Mouse (Mus musculus): ENCODE measurements around the gene Thada.

DNA sequence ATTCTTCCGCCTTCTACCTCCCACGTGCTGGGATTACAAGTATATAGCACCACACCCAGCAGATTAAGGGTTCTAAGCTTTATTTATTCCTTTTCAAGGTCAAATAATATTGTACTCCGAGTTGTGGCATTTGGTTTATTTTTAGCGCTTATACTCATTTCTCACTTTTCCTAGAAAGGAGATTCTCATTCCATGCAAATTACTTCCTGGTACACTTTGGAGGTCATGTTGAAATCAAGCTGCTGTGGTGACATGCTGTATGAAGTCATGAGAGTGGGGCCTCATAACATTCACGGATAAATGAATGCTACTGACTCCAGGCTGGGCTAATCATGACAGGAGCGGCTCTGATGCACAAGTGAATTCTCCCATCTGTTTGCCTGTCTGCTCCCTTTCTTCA, 239.3 kb downstream of the Thada start:
- TF ChIP-seq CTCF (IDR thresholded peaks at IDR 0.05; ENCODE audit: borderline replicate concordance, insufficient read depth, low read depth, low read length) (no peak), POLR2A (IDR thresholded peaks at IDR 0.05; ENCODE audit: borderline replicate concordance, insufficient read depth, low read length) (no peak)

All from cerebellum, adult 2 months (tissue).